Mouse (Mus musculus): ENCODE measurements around the gene Cep72.
"Not testable (repeated sequence)": the region's sequence is repeated elsewhere in the genome, so short reads cannot be mapped to it uniquely, and the experiment has no call there.

The Cep72 gene

GRCm38 (mm10) chr13:74030691-74031090, 31.4 kb downstream of the Cep72 start:
- DNase-seq (ENCODE audit: low spot score in 2 of 2), result no peak

GRCm38 (mm10) chr13:74029013-74029412, 33.1 kb downstream of the Cep72 start:
- no peak for DNase-seq (ENCODE audit: low spot score in 2 of 2)

- no peak for DNase-seq (ENCODE audit: low spot score in 2 of 2)
These were observed 34.0 kb downstream of the Cep72 start for GRCm38 (mm10) chr13:74028116-74028515.

GRCm38 (mm10) chr13:74026215-74026614, 35.9 kb downstream of the Cep72 start:
- no peak for DNase-seq (ENCODE audit: low spot score in 2 of 2)

- DNase-seq (ENCODE audit: low spot score in 2 of 2), result no peak
These were observed 36.7 kb downstream of the Cep72 start for GRCm38 (mm10) chr13:74025151-74026081.

- not testable (repeated sequence) for DNase-seq (ENCODE audit: low spot score in 2 of 2)
These were observed 43.1 kb downstream of the Cep72 start for GRCm38 (mm10) chr13:74019006-74019405.

GRCm38 (mm10) chr13:74017426-74017825, 44.7 kb downstream of the Cep72 start:
- no peak for DNase-seq (ENCODE audit: low spot score in 2 of 2)

- DNase-seq (ENCODE audit: low spot score in 2 of 2), result no peak
These were observed 46.2 kb downstream of the Cep72 start for GRCm38 (mm10) chr13:74015908-74016307.

- peak; percentile 38 to 42 for DNase-seq (ENCODE audit: low spot score in 2 of 2)
These were observed 51.4 kb downstream of the Cep72 start for GRCm38 (mm10) chr13:74010678-74011077.

- DNase-seq (ENCODE audit: low spot score in 2 of 2), result peak; percentile 75 to 77
These were observed 52.1 kb downstream of the Cep72 start for GRCm38 (mm10) chr13:74009791-74010614.

GRCm38 (mm10) chr13:74008948-74009718, 53.0 kb downstream of the Cep72 start, which contains the start of gene Tppp:
Gene Tppp (plus strand): TSS chr13:74009407.
- DNase-seq (ENCODE audit: low spot score in 2 of 2), result peak; percentile 87 to 91

GRCm38 (mm10) chr13:74008216-74008615, 53.9 kb downstream of the Cep72 start:
- DNase-seq (ENCODE audit: low spot score in 2 of 2), result not testable (repeated sequence)

GRCm38 (mm10) chr13:74006881-74007280, 55.2 kb downstream of the Cep72 start:
- not testable (repeated sequence) for DNase-seq (ENCODE audit: low spot score in 2 of 2)

GRCm38 (mm10) chr13:74001492-74001891, 60.6 kb downstream of the Cep72 start:
- DNase-seq (ENCODE audit: low spot score in 2 of 2), result no peak

- DNase-seq (ENCODE audit: low spot score in 2 of 2), result no peak
These were observed 61.1 kb downstream of the Cep72 start for GRCm38 (mm10) chr13:74000961-74001360.

- no peak for DNase-seq (ENCODE audit: low spot score in 2 of 2)
These were observed 61.6 kb downstream of the Cep72 start for GRCm38 (mm10) chr13:74000519-74000918.

GRCm38 (mm10) chr13:73996456-73996855, 65.6 kb downstream of the Cep72 start:
- no peak for DNase-seq (ENCODE audit: low spot score in 2 of 2)

GRCm38 (mm10) chr13:73991267-73991666, 70.8 kb downstream of the Cep72 start:
- no peak for DNase-seq (ENCODE audit: low spot score in 2 of 2)

- no peak for DNase-seq (ENCODE audit: low spot score in 2 of 2)
These were observed 71.3 kb downstream of the Cep72 start for GRCm38 (mm10) chr13:73990761-73991160.

- DNase-seq (ENCODE audit: low spot score in 2 of 2), result no peak
These were observed 71.8 kb downstream of the Cep72 start for GRCm38 (mm10) chr13:73990325-73990724.
